Mouse (Mus musculus) activated CD4-positive, CD25-positive, alpha-beta regulatory T cell, adult 4 months (primary cell): Measurements from ENCODE around the gene Sgsm1. TPM values are rescaled to one million over a fixed set of nuclear protein-coding genes. Genes with fewer than 3 reads are reported as not detected.
"Not testable (repeated sequence)": the region's sequence is repeated elsewhere in the genome, so short reads cannot be mapped to it uniquely, and the experiment has no call there.

ENCODE experiments used
- ATAC-seq: one replicate; pipeline ENCODE4 v1.8.0; 2017
- polyA plus RNA-seq, 2 experiments: library from polyadenylated mRNA; unstranded; fragments of 100-300 nt; shearing (Covaris generic); gene quantifications; one replicate each; pipeline ENCODE4 v1.2.1; 2017

The Sgsm1 gene
- not detected for polyA plus RNA-seq

GRCm38 (mm10) chr5:113310377-113311003 is at the start of gene Sgsm1:
Gene Sgsm1, minus strand, starts transcription at chr5:113310786.
- ATAC-seq: no peak

- ATAC-seq: no peak
These were observed 48.2 kb upstream of the Sgsm1 start for GRCm38 (mm10) chr5:113358833-113359232.

GRCm38 (mm10) chr5:113357656-113358055 is 47.1 kb upstream of the Sgsm1 start:
- no peak for ATAC-seq

GRCm38 (mm10) chr5:113357186-113357585 is 46.6 kb upstream of the Sgsm1 start, which contains the start of gene Aym1:
Gene Aym1, plus strand, starts transcription at chr5:113357294.
- no peak for ATAC-seq

GRCm38 (mm10) chr5:113354311-113354710 is 43.7 kb upstream of the Sgsm1 start:
- no peak for ATAC-seq

GRCm38 (mm10) chr5:113352636-113353035 is 42.0 kb upstream of the Sgsm1 start:
- no peak for ATAC-seq

GRCm38 (mm10) chr5:113351768-113352167 is 41.2 kb upstream of the Sgsm1 start:
- ATAC-seq: no peak

GRCm38 (mm10) chr5:113349810-113350209 is 39.2 kb upstream of the Sgsm1 start:
- ATAC-seq: no peak

GRCm38 (mm10) chr5:113349226-113349625 is 38.6 kb upstream of the Sgsm1 start:
- no peak for ATAC-seq

GRCm38 (mm10) chr5:113348597-113348996 is 38.0 kb upstream of the Sgsm1 start:
- ATAC-seq: no peak

- no peak for ATAC-seq
These were observed 37.0 kb upstream of the Sgsm1 start for GRCm38 (mm10) chr5:113347593-113347992.

GRCm38 (mm10) chr5:113346651-113347050 is 36.1 kb upstream of the Sgsm1 start:
- ATAC-seq: not testable (repeated sequence)

GRCm38 (mm10) chr5:113345781-113346180 is 35.2 kb upstream of the Sgsm1 start:
- no peak for ATAC-seq

GRCm38 (mm10) chr5:113344635-113345386 is 34.2 kb upstream of the Sgsm1 start:
- ATAC-seq: no peak

GRCm38 (mm10) chr5:113336281-113336680 is 25.7 kb upstream of the Sgsm1 start:
- ATAC-seq: no peak

- ATAC-seq: no peak
These were observed 25.1 kb upstream of the Sgsm1 start for GRCm38 (mm10) chr5:113335732-113336131.

- no peak for ATAC-seq
These were observed 24.3 kb upstream of the Sgsm1 start for GRCm38 (mm10) chr5:113334621-113335530.

- no peak for ATAC-seq
These were observed 22.3 kb upstream of the Sgsm1 start for GRCm38 (mm10) chr5:113332899-113333298.

- no peak for ATAC-seq
These were observed 21.7 kb upstream of the Sgsm1 start for GRCm38 (mm10) chr5:113332239-113332638.

- no peak for ATAC-seq
These were observed 19.6 kb upstream of the Sgsm1 start for GRCm38 (mm10) chr5:113330202-113330601.

- no peak for ATAC-seq
These were observed 18.9 kb upstream of the Sgsm1 start for GRCm38 (mm10) chr5:113329463-113329862.

- no peak for ATAC-seq
These were observed 13.4 kb upstream of the Sgsm1 start for GRCm38 (mm10) chr5:113323784-113324638.
